Mouse (Mus musculus) mesoderm, embryonic 11.5 days (tissue): Measurements from ENCODE around the gene Gpr12.
A peak's percentile ranks its signal among the peaks of the same experiment; 100 is the strongest.
"Not testable (repeated sequence)": the region's sequence is repeated elsewhere in the genome, so short reads cannot be mapped to it uniquely, and the experiment has no call there.

Source experiments
- DNase-seq: peaks from one replicate; pipeline ENCODE4 v3.0.0-alpha.2; 2012; ENCODE audit warnings: low read depth, low spot score

The Gpr12 gene

GRCm38 (mm10) chr5:146584478-146585306 lies at the start of gene Gpr12:
Gpr12 (minus strand) TSS chr5:146585239.
- DNase-seq: peak; percentile 80

- no peak for DNase-seq
These were observed 46.6 kb upstream of the Gpr12 start for GRCm38 (mm10) chr5:146631602-146632001.

- DNase-seq: no peak
These were observed 45.9 kb upstream of the Gpr12 start for GRCm38 (mm10) chr5:146630961-146631360.

- DNase-seq: no peak
These were observed 44.6 kb upstream of the Gpr12 start for GRCm38 (mm10) chr5:146629636-146630035.

- no peak for DNase-seq
These were observed 43.8 kb upstream of the Gpr12 start for GRCm38 (mm10) chr5:146628804-146629203.

- DNase-seq: no peak
These were observed 42.9 kb upstream of the Gpr12 start for GRCm38 (mm10) chr5:146627901-146628300.

- DNase-seq: no peak
These were observed 40.7 kb upstream of the Gpr12 start for GRCm38 (mm10) chr5:146625635-146626311.

GRCm38 (mm10) chr5:146611830-146612229 lies 26.8 kb upstream of the Gpr12 start:
- no peak for DNase-seq

GRCm38 (mm10) chr5:146611009-146611408 lies 26.0 kb upstream of the Gpr12 start:
- DNase-seq: no peak

GRCm38 (mm10) chr5:146609646-146610045 lies 24.6 kb upstream of the Gpr12 start:
- no peak for DNase-seq

GRCm38 (mm10) chr5:146607816-146608215 lies 22.8 kb upstream of the Gpr12 start:
- no peak for DNase-seq

- no peak for DNase-seq
These were observed 21.9 kb upstream of the Gpr12 start for GRCm38 (mm10) chr5:146606895-146607294.

GRCm38 (mm10) chr5:146606221-146606620 lies 21.2 kb upstream of the Gpr12 start:
- DNase-seq: no peak

- DNase-seq: no peak
These were observed 14.9 kb upstream of the Gpr12 start for GRCm38 (mm10) chr5:146599970-146600369.

- not testable (repeated sequence) for DNase-seq
These were observed 14.2 kb upstream of the Gpr12 start for GRCm38 (mm10) chr5:146599216-146599615.

- no peak for DNase-seq
These were observed 13.4 kb upstream of the Gpr12 start for GRCm38 (mm10) chr5:146598215-146599119.

- no peak for DNase-seq
These were observed 12.4 kb upstream of the Gpr12 start for GRCm38 (mm10) chr5:146597503-146597874.

- no peak for DNase-seq
These were observed 11.8 kb upstream of the Gpr12 start for GRCm38 (mm10) chr5:146596612-146597502.

GRCm38 (mm10) chr5:146592580-146592979 lies 7.5 kb upstream of the Gpr12 start:
- peak; percentile 70 for DNase-seq

- DNase-seq: no peak
These were observed 6.6 kb upstream of the Gpr12 start for GRCm38 (mm10) chr5:146591636-146592035.

GRCm38 (mm10) chr5:146590987-146591386 lies 5.9 kb upstream of the Gpr12 start:
- DNase-seq: no peak
